Mouse (Mus musculus) ES-CJ7 (cell line): ENCODE data around the gene Slc25a21.
A peak's percentile ranks its signal among the peaks of the same experiment; 100 is the strongest.

Experiments used
- DNase-seq: peaks from one replicate; pipeline ENCODE4 v3.0.0; 2011; ENCODE audit warnings: low read depth, low spot score

The Slc25a21 gene

GRCm38 (mm10) chr12:56894963-56895362 lies 302.3 kb downstream of the Slc25a21 start:
- no peak for DNase-seq

DNA sequence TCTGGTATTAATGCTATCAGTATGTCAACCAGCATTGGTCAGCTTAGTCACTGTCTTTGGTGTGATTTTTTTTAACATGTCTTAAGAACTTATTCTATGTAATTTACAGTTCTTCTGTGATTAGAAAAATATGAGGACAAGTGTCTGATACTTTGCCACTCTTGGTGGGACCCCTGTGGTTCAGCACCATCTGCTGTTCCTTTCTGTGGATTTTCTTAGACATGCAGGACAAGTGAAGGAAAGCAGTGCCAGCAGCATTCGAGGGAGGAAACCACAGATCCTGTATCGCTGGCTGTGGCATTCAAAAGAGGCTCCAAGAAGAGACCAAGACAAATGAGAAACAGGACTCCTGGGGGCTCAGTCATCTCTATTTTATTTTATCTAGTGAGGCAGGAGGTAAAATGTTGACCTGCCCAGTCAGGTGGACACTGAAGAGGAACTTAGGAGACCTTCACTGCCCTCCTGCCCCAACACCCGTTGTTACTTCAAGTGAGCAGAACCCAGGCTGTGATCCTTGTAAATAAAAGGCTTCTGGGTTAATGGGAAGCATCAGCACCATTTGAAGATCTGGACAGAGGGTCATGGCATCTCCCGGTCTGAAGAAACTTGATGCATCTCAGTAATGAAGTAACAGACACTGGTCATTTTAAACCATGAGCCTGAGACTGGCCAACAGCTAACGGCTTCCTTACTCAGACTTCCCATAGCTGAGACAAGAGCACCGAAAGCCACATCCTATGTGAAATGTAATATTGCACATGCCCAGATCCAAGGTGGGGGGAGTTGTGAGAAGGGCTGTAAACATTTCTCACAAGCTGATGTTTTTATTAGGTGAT lies 306.2 kb downstream of the Slc25a21 start:
- DNase-seq = no peak

DNA sequence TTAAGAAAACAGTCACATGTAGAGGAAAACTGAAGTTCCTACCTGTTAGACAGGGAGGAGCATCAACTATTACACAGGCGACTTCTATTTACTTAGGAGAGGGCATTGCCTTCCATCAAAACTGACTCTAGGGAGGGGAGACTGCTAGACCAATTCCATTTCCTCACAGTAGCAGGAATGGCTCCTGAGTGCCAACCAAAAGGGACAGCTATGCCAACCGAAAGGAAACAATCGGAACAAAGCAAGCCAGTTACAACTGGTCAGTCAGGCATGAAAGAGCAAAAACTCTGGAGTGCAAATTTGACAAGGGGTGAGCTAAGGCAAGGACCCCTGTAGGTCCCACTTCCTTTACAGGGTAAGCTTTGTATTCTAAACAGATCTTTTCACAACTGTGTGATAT lies 319.5 kb downstream of the Slc25a21 start:
- DNase-seq = no peak

GRCm38 (mm10) chr12:56876549-56876948 lies 320.7 kb downstream of the Slc25a21 start:
- no peak for DNase-seq

DNA sequence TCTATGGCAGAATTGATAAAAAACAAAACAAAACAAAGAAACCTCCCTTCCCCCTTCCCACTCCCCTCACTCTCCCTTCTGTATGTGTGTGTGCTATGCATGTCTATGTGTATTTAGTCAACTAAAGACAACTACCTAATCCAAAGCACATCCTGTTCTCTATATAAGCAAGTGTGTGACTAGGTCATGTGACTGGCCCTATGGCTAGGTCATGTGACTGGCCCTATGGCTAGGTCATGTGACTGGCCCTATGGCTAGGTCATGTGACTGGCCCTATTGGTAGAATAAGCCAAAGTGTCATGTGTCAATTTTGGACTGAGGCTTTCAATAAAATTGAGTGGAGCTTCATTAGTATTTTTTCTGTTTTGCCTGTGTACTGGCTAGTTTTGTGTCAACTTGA lies 324.1 kb downstream of the Slc25a21 start:
- no peak for DNase-seq

DNA sequence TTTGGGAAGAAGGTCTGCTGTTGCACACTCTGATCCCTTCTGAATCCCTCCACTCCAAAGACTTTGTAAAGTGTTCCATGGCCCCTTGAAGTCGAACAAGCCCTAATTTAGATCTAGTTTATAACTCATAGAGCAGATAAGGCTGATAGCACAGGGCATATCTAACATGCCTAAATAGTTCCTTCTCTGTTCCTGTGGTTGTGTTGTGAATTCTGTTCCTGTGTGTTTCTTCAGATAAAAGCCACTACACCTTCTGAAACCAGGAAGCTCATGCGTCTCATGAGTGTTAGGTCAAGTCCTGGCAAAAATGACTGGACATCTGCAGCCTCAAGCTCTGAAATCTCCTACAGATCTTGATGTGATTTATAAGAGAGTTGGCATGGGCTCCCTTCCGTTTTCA lies 326.7 kb downstream of the Slc25a21 start:
- no peak for DNase-seq

- DNase-seq = no peak
These were observed 333.3 kb downstream of the Slc25a21 start for GRCm38 (mm10) chr12:56863873-56864562.

DNA sequence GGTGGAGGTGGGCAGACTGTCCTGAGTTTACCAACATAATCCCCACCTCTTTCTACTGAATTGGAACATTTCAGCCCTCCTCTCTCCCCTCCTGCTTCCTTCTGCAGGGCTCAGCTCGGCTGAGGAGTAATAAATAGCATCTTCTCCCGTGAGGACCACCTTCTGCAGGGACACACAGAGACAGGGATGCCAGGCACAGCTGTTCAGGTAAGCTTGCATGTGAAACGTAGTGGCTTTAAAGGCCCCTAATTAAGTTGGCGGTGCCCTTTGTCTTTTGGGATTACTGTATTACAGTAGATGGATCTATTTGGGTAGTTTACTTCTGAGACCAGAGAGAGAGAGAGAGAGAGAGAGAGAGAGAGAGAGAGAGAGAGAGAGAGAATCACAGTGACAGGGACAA lies 344.6 kb downstream of the Slc25a21 start:
- DNase-seq = no peak

- no peak for DNase-seq
These were observed 345.8 kb downstream of the Slc25a21 start for GRCm38 (mm10) chr12:56851464-56851863.

- DNase-seq = no peak
These were observed 367.3 kb downstream of the Slc25a21 start for GRCm38 (mm10) chr12:56829945-56830344.

GRCm38 (mm10) chr12:56829455-56829883 lies 367.8 kb downstream of the Slc25a21 start:
- DNase-seq = peak; percentile 22

DNA sequence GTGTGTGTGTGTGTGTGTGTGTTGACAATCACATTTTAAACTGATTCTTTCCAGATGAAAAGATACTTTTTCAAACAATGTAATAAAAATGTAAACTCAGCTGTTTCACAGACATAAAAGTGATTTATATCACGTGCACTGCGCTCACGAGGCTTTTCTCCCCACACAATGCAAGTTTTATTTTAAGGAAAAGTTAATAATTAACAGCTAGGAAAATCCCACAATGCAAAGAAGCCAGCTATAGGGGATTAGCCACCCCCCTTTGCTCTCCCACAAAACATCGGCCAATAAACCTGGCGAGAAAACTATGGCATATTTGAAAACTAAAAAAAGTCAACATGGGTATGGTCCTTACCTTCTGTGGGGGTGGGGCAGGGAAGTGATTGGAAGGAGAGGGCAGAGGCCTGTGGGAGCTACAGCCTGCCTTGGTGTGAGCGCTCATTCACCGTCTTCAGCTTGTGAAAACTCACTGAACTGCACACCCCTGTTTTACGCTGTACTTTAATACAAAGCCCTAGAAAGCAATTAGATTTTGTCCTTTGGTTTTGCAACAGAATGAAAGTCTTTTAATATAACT lies 369.4 kb downstream of the Slc25a21 start:
- DNase-seq = no peak

DNA sequence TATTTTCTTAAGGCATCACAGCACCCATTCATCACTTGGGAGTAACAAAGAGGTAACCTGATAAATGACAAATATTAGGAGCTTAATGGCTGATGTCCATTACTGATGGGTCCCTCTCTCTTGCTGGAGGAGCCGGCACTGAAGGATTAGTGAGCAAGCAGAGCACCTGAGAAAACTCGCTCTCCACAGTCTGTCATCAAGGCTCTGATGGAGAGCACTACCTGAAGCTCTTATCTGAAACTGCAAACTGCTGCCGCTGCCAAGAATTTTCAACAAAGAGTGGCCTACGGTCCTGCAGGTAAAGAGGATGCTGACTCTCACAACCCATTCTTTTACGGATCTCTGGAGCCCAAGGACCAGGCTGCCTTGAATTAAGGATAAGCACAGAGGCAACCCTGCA lies 372.6 kb downstream of the Slc25a21 start:
- DNase-seq = no peak

DNA sequence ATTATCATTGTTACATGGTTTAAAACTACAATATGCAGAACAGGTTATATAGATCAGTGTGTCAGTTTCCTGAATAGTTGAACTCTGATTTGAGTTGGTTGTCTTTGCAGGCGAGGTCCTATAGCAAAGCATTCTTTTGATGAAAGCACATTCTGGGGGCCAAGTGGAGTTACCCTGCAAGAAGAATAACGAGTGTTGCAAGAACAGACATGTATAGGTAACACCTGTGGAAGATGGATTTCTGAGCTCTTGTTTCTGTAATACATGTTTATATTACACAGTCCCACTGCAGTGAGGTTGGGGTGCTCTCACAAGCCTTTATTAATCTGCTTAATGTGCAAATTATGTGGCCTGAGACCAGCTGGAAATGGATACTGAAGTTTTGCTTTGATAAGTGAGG lies 375.1 kb downstream of the Slc25a21 start:
- no peak for DNase-seq

- no peak for DNase-seq
These were observed 376.7 kb downstream of the Slc25a21 start for GRCm38 (mm10) chr12:56820604-56821003.

DNA sequence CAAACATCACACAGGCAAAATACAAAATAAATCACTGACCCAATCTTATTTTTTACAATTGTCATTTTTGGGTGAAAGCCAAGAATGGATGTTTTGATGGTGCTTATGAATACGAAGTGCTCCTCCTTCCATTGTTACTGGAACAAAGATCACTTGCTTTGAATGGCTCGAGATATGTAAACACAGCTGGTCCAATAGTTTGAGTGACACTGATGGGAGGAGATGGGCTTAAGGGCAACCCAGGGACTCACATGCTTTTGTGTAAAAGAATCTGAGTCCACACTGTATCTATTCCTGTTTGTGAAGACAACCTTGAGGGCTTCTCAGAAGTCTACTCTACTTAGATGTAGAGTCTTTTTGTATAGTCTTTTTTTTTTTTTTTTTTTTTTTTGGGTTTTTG lies 389.8 kb downstream of the Slc25a21 start:
- no peak for DNase-seq

DNA sequence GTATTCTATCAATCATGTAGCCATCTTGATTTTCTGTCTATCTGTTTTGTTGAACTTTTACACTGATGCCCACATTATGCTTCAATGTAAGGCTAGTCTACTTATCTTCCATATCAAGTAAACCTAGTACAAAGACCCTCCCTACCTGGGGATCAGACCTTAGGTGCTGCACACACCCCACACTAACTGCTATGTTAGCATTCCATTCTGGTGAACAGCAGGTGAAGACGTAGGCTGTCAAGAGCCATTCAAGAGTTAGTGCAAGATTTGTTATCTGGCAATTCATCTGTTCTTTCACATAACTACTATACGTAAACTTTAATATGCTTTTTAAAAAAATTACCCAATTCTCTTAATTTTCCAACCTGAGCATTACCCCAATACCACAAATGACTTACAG lies 390.2 kb downstream of the Slc25a21 start:
- DNase-seq = no peak

- no peak for DNase-seq
These were observed 392.8 kb downstream of the Slc25a21 start for GRCm38 (mm10) chr12:56804487-56804886.

- DNase-seq = no peak
These were observed 398.4 kb downstream of the Slc25a21 start for GRCm38 (mm10) chr12:56798641-56799415.

DNA sequence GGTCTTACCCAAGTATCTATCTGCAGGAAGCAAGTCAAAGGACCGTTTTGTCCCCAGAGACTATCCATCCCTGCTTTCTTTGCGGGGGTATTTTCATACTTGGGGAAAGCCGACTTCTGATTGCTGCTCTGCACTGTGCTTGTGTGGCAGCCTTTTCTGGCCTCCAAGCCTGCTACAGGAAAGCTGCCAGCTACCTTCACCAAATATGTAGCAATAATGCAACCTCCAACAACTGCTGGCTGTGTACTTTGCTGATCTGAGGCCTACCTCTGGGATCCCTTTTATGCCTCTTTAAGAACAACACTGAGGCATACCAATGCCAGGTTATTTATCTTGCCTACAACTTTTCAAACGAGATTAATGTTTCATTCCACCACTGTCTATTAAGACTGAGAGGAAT lies 408.0 kb downstream of the Slc25a21 start:
- DNase-seq = no peak

- no peak for DNase-seq
These were observed 412.0 kb downstream of the Slc25a21 start for GRCm38 (mm10) chr12:56785250-56785649.

DNA sequence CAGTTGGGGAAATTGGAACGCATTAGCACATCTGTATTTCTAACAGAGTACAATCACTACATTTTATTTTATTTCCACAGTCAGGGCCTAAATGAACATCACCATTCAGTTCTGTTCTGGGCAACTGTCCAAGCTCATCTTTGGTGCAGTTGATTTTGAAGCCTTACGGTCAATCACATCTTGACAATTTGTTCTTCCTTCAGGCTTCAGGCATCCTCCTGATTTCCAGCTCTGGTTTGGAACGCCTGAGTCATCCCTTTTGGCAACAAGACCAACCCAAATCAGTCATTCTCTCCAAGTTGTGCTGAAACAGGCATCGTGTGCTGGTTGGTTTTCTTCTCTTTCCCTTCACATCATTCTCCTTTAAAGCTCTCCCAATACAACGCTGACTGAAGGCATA lies 416.1 kb downstream of the Slc25a21 start:
- no peak for DNase-seq
